Mouse (Mus musculus) bone marrow macrophage, adult 2 months (primary cell): ENCODE measurements around the gene Amz1.

Experiments used
- CTCF ChIP-seq: IDR thresholded peaks from 2 replicates; pipeline ENCODE4 v1.5.1; 2012; ENCODE audit warnings: low read depth, mild to moderate bottlenecking, low read length, moderate library complexity
- POLR2A ChIP-seq: IDR thresholded peaks from 2 replicates; pipeline ENCODE4 v1.6.1; 2012; ENCODE audit warnings: mild to moderate bottlenecking, low read depth, low read length, borderline replicate concordance

- TF ChIP-seq CTCF (no peak), POLR2A (no peak)
Measured at GRCm38 (mm10) chr5:140741040-140741439, 17.1 kb downstream of the Amz1 start.
